In the genomic region with DNA sequence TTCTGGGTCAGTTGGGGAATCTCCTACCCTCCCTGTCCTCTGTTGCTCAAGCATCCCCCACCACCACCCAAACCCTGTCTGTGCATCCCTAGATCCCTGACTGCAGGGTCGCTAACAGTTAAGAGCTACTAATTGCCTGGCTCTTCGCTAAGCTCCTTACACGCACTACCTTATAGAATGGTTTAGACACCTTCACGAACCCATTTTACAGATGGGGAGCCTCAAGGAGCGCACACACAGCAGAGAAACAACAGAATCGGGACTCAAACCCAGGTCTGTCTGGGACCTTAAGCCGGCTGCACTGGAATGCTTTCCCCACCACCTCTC, we compare ENCODE assay signal across 8 mouse cellular contexts. TPM values are rescaled to one million over a fixed set of nuclear protein-coding genes. Genes with fewer than 3 reads are reported as not detected.
A peak's percentile ranks its signal among the peaks of the same experiment; 100 is the strongest.
DNase-seq lines count a peak whose midpoint lies in the region; ATAC-seq and TF ChIP-seq lines count a peak whose summit lies in the region.

No protein-coding gene starts in this region.

- peak overlapping the region; percentile 83 for H3K4me2 ChIP-seq in heart, embryonic 12.5 days
- H3K4me2 ChIP-seq in forebrain, embryonic 14.5 days (ENCODE audit: low read length): peak overlapping the region; percentile 63
- peak overlapping the region; percentile 73 for H3K4me2 ChIP-seq in liver, embryonic 15.5 days

- TF ChIP-seq POLR2A in ES-Bruce4 (IDR thresholded peaks at IDR 0.05; ENCODE audit: insufficient read depth, low read length): no peak

- ATAC-seq in heart, embryonic 12.5 days (ENCODE audit: insufficient number of reproducible peaks, low FRiP score): no peak
- no peak; the same call in 1 of the 2 replicates for ATAC-seq in forebrain, embryonic 14.5 days
- ATAC-seq in liver, embryonic 15.5 days (ENCODE audit: insufficient read depth): peak; percentile 32

- peaks cover 20% of the 10 kb centered on the region for H3K36me3 ChIP-seq in heart, embryonic 12.5 days
- H3K36me3 ChIP-seq in ES-Bruce4 (ENCODE audit: control insufficient read depth, insufficient read depth, low read length, poor library complexity, severe bottlenecking): no peaks in the 10 kb centered on the region
- peaks cover 20% of the 10 kb centered on the region for H3K36me3 ChIP-seq in forebrain, embryonic 14.5 days (ENCODE audit: control insufficient read depth, insufficient read depth, low read length)
- peaks cover 10% of the 10 kb centered on the region for H3K36me3 ChIP-seq in liver, embryonic 15.5 days (replicated peaks)

- peak overlapping the region; percentile 77 for H3K9ac ChIP-seq in heart, embryonic 12.5 days
- H3K9ac ChIP-seq in ES-Bruce4 (ENCODE audit: low read depth, poor library complexity, severe bottlenecking): peak overlapping the region; percentile 25
- H3K9ac ChIP-seq in forebrain, embryonic 14.5 days (ENCODE audit: low read length): peak overlapping the region; percentile 62
- H3K9ac ChIP-seq in liver, embryonic 15.5 days: peak overlapping the region; percentile 49

- DNase-seq in heart, postnatal 14 days: no peak
- no peak for DNase-seq in forebrain, embryonic 14.5 days (ENCODE audit: low spot score)
- no peak for DNase-seq in ovary, postnatal 10 days (ENCODE audit: low spot score)
- no peak for DNase-seq in thymus, postnatal 14 days
- no peak for DNase-seq in c-Kit-positive CD71-positive TER-119-positive erythroid progenitor cells, embryonic 14.5 days (ENCODE audit: low spot score)

- peaks cover 11% of the 10 kb centered on the region for H3K4me1 ChIP-seq in heart, embryonic 12.5 days (replicated peaks)
- no peaks in the 10 kb centered on the region for H3K4me1 ChIP-seq in ES-Bruce4 (ENCODE audit: control insufficient read depth, insufficient read depth, low read length)
- peaks cover 6% of the 10 kb centered on the region; the same call in 1 of the 2 replicates for H3K4me1 ChIP-seq in forebrain, embryonic 14.5 days (ENCODE audit: control insufficient read depth, insufficient read depth, low read length)
- peaks cover 21% of the 10 kb centered on the region for H3K4me1 ChIP-seq in liver, embryonic 15.5 days (replicated peaks)

- TF ChIP-seq EP300 in ES-Bruce4 (IDR thresholded peaks at IDR 0.05; ENCODE audit: insufficient read depth, low read depth, low read length): no peak

- no peak for TF ChIP-seq CTCF in ES-Bruce4 (IDR thresholded peaks at IDR 0.05; ENCODE audit: low read depth, low read length)

- H3K4me3 ChIP-seq in heart, embryonic 12.5 days: peak overlapping the region; percentile 73
- H3K4me3 ChIP-seq in ES-Bruce4 (ENCODE audit: low read depth, low read length): peak overlapping the region; percentile 93
- peak overlapping the region; percentile 54 for H3K4me3 ChIP-seq in forebrain, embryonic 14.5 days (ENCODE audit: low read depth, low read length)
- peak overlapping the region; percentile 71 for H3K4me3 ChIP-seq in liver, embryonic 15.5 days (replicated peaks)

- no peak overlapping the region for H3K27ac ChIP-seq in heart, embryonic 12.5 days (ENCODE audit: poor library complexity, severe bottlenecking)
- H3K27ac ChIP-seq in ES-Bruce4 (ENCODE audit: insufficient read depth, low read length): no peak overlapping the region
- H3K27ac ChIP-seq in forebrain, embryonic 14.5 days (ENCODE audit: low read depth, low read length): no peak overlapping the region
- H3K27ac ChIP-seq in liver, embryonic 15.5 days (replicated peaks): no peak overlapping the region

- intact Hi-C loops in heart, postnatal 14 days (cut with DNase I): loop anchor here (2.0 kb wide), 2 partner anchors 60 to 136 kb away; partner anchors contain the start of genes Tceanc2 and Tmem59

- H3K27me3 ChIP-seq in heart, embryonic 12.5 days (replicated peaks): no peaks in the 10 kb centered on the region
- H3K27me3 ChIP-seq in ES-Bruce4 (ENCODE audit: control insufficient read depth, insufficient read depth, low read length, poor library complexity, severe bottlenecking): no peaks in the 10 kb centered on the region
- no peaks in the 10 kb centered on the region for H3K27me3 ChIP-seq in forebrain, embryonic 14.5 days (replicated peaks; ENCODE audit: control insufficient read depth, insufficient read depth, low read length)
- H3K27me3 ChIP-seq in liver, embryonic 15.5 days: peaks cover 7% of the 10 kb centered on the region; the same call in 1 of the 2 replicates

- H3K9me3 ChIP-seq in heart, embryonic 12.5 days (replicated peaks): no peaks in the 10 kb centered on the region
- no peaks in the 10 kb centered on the region for H3K9me3 ChIP-seq in ES-Bruce4 (replicated peaks; ENCODE audit: control insufficient read depth, insufficient read depth, low read length, poor library complexity, severe bottlenecking)
- H3K9me3 ChIP-seq in forebrain, embryonic 14.5 days (replicated peaks; ENCODE audit: control insufficient read depth, low read length): no peaks in the 10 kb centered on the region
- no peaks in the 10 kb centered on the region for H3K9me3 ChIP-seq in liver, embryonic 15.5 days (replicated peaks)

- 9% methylated on average over 7 of the region's 7 CpGs for WGBS in heart, embryonic 12.5 days
- 11% methylated on average over 7 of the region's 7 CpGs for WGBS in forebrain, embryonic 14.5 days
- WGBS in liver, embryonic 15.5 days (ENCODE audit: insufficient replicate concordance): 2% methylated on average over 7 of the region's 7 CpGs

RNA-seq across cellular contexts. Expression of gene Yipf1, which starts 0.3 kb away (rescaled TPM):
- polyA plus RNA-seq in heart, embryonic 12.5 days (2016; fragmentation: Nextera tagmentation; extraction: Ambion mirVana): 38.0 and 39.5 TPM in 2 replicates
- 10 to 100 TPM; 22.3 to 25.3 TPM for total RNA-seq in heart, postnatal 14 days (2021)
- 24.5 and 26.6 TPM in 2 replicates for polyA plus RNA-seq in ES-Bruce4 (2011; ENCODE audit: insufficient read depth, insufficient read length, low read depth, missing spikeins)
- 57.9 and 66.4 TPM in 2 replicates for polyA plus RNA-seq in forebrain, embryonic 14.5 days (2014; fragmentation: Nextera tagmentation; extraction: Ambion mirVana)
- polyA plus RNA-seq in liver, embryonic 15.5 days (2015; fragmentation: Nextera tagmentation; extraction: Ambion mirVana): 23.8 and 24.8 TPM in 2 replicates

RNA-seq across cellular contexts. Expression of gene Dio1, which starts 7.5 kb away (rescaled TPM):
- not detected in 2 replicates for polyA plus RNA-seq in heart, embryonic 12.5 days (2016; fragmentation: Nextera tagmentation; extraction: Ambion mirVana)
- total RNA-seq in heart, postnatal 14 days (2021): under 1 TPM in 1 of 2 experiments, not detected in 1; 0.12 TPM
- polyA plus RNA-seq in ES-Bruce4 (2011; ENCODE audit: insufficient read depth, insufficient read length, low read depth, missing spikeins): not detected in 2 replicates
- not detected in 2 replicates for polyA plus RNA-seq in forebrain, embryonic 14.5 days (2014; fragmentation: Nextera tagmentation; extraction: Ambion mirVana)
- 0.07 TPM in 1 of 2 replicates, not detected in the other for polyA plus RNA-seq in liver, embryonic 15.5 days (2015; fragmentation: Nextera tagmentation; extraction: Ambion mirVana)

RNA-seq across cellular contexts. Expression of gene Ndc1, which starts 53.1 kb away (rescaled TPM):
- polyA plus RNA-seq in heart, embryonic 12.5 days (2016; fragmentation: Nextera tagmentation; extraction: Ambion mirVana): 32.5 and 34.2 TPM in 2 replicates
- total RNA-seq in heart, postnatal 14 days (2021): 10 to 100 TPM; 11.5 to 12.8 TPM
- polyA plus RNA-seq in ES-Bruce4 (2011; ENCODE audit: insufficient read depth, insufficient read length, low read depth, missing spikeins): 77.2 and 87.4 TPM in 2 replicates
- polyA plus RNA-seq in forebrain, embryonic 14.5 days (2014; fragmentation: Nextera tagmentation; extraction: Ambion mirVana): 23.9 and 25.0 TPM in 2 replicates
- 14.2 and 14.3 TPM in 2 replicates for polyA plus RNA-seq in liver, embryonic 15.5 days (2015; fragmentation: Nextera tagmentation; extraction: Ambion mirVana)

Comparison
In these comparisons a context has a peak if more than half of its experiments do, and no peak if none do; other contexts are left out.
1. H3K9ac ChIP-seq: peak in every context shown above with its lines; median percentile 77 in heart, embryonic 12.5 days; 62 in forebrain, embryonic 14.5 days; 49 in liver, embryonic 15.5 days; 25 in ES-Bruce4.